Mouse (Mus musculus): ENCODE measurements at regions not wholly inside any gene's neighbourhood (a gene's known extent, or its start where the extent isn't known, plus 50 kb on each side); places are given as distances from the start of the nearest gene placed in this dataset.

- TF ChIP-seq POLR2A (IDR thresholded peaks at IDR 0.05; ENCODE audit: borderline replicate concordance, low read depth, low read length) = no peak
- no peak for TF ChIP-seq CTCF (IDR thresholded peaks at IDR 0.05; ENCODE audit: low read depth, low read length)
These were observed 275.3 kb upstream of the Npvf start for GRCm38 (mm10) chr6:50929503-50929902.

All from bone marrow macrophage, adult 2 months (primary cell).